Mouse (Mus musculus) bone marrow, adult 2 months (tissue): ENCODE data around the gene Hist1h4f.

Experiments
- CTCF ChIP-seq: fragments of 200-500 bp; IDR thresholded peaks from 2 replicates; pipeline ENCODE4 v1.5.1; 2011; ENCODE audit warnings: low read length, control low read depth; ENCODE audit not compliant: control insufficient read depth, insufficient read depth
- POLR2A ChIP-seq: fragments of 200-500 bp; IDR thresholded peaks from 2 replicates; pipeline ENCODE4 v1.6.1; 2011; ENCODE audit warnings: low read depth, mild to moderate bottlenecking, control low read depth, low read length, borderline replicate concordance; ENCODE audit not compliant: control insufficient read depth

DNA sequence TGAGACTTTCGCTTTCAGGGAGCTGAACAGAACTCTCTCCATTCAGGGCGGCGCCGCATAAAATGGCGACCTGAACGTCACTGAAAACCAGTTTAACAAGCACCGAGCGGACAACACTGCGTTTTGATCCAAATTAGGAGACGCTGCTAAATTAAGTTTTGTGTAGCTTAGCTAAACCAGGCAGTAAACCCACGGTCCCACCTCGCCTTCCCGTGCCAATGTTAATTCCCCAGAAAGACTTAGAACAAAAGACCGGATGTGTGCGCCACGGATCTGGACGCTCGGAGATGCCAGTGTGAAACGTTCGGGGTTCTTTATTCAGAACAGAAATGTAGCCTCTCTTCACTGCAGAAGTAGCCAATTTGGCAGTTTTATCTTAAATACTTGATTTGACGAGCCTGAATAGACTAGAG is 33.6 kb upstream of the Hist1h4f start:
- TF ChIP-seq POLR2A: 0 out of 2 replicates have a peak, but pooled peaks have one; percentile 36
- TF ChIP-seq CTCF: no peak
